Mouse (Mus musculus): Measurements from ENCODE around the gene Bax.

GRCm38 (mm10) chr7:45475291-45475969, 8.7 kb upstream of the Bax start:
- TF ChIP-seq CTCF (IDR thresholded peaks at IDR 0.05; ENCODE audit: low read depth, low read length) (no peak), POLR2A (IDR thresholded peaks at IDR 0.05; ENCODE audit: borderline replicate concordance, low read depth, low read length) (no peak)

All from bone marrow macrophage, adult 2 months (primary cell).